Mouse (Mus musculus): ENCODE data around the gene Ptpn1. TPM values are rescaled to one million over a fixed set of nuclear protein-coding genes. Genes with fewer than 3 reads are reported as not detected.

Gene Ptpn1
- polyA plus RNA-seq, 1 experiment from 2014 or later: 56.7 TPM

- no peaks in the 10 kb centered on the region for H3K4me1 ChIP-seq (ENCODE audit: insufficient read depth, low read length)
- H3K27ac ChIP-seq (ENCODE audit: low read length): no peak overlapping the region
- 76% methylated on average over 10 of the region's 10 CpGs for WGBS
- H3K9me3 ChIP-seq (ENCODE audit: low read length): no peaks in the 10 kb centered on the region
- H3K4me2 ChIP-seq (replicated peaks; ENCODE audit: low read depth, low read length): no peak overlapping the region
- ATAC-seq (ENCODE audit: low FRiP score, low TSS enrichment): no peak
- no peak overlapping the region for H3K9ac ChIP-seq (replicated peaks; ENCODE audit: low read length)
- no peaks in the 10 kb centered on the region for H3K27me3 ChIP-seq (ENCODE audit: insufficient read depth, low read length)
- H3K36me3 ChIP-seq (ENCODE audit: insufficient read depth, low read length): peaks cover 42% of the 10 kb centered on the region
- H3K4me3 ChIP-seq (ENCODE audit: low read length): no peak overlapping the region
Measured at GRCm38 (mm10) chr2:167978271-167978670, 46.4 kb downstream of the Ptpn1 start.

- H3K4me3 ChIP-seq (ENCODE audit: low read length): no peak overlapping the region
- H3K9me3 ChIP-seq (ENCODE audit: low read length): no peaks in the 10 kb centered on the region
- peaks cover 20% of the 10 kb centered on the region for H3K36me3 ChIP-seq (ENCODE audit: insufficient read depth, low read length)
- H3K4me2 ChIP-seq (replicated peaks; ENCODE audit: low read depth, low read length): no peak overlapping the region
- 88% methylated on average over 10 of the region's 10 CpGs for WGBS
- no peak for ATAC-seq (ENCODE audit: low FRiP score, low TSS enrichment)
- H3K4me1 ChIP-seq (ENCODE audit: insufficient read depth, low read length): no peaks in the 10 kb centered on the region
- H3K27ac ChIP-seq (ENCODE audit: low read length): no peak overlapping the region
- no peaks in the 10 kb centered on the region for H3K27me3 ChIP-seq (ENCODE audit: insufficient read depth, low read length)
- H3K9ac ChIP-seq (replicated peaks; ENCODE audit: low read length): no peak overlapping the region
Measured at GRCm38 (mm10) chr2:167980391-167980790, 48.5 kb downstream of the Ptpn1 start.

- Histone ChIP-seq H3K27me3 (ENCODE audit: insufficient read depth, low read length) (no peaks in the 10 kb centered on the region), H3K4me2 (replicated peaks; ENCODE audit: low read depth, low read length) (no peak overlapping the region), H3K4me1 (ENCODE audit: insufficient read depth, low read length) (peaks cover 6% of the 10 kb centered on the region), H3K4me3 (ENCODE audit: low read length) (no peak overlapping the region), H3K9me3 (ENCODE audit: low read length) (no peaks in the 10 kb centered on the region), H3K9ac (replicated peaks; ENCODE audit: low read length) (no peak overlapping the region), H3K36me3 (ENCODE audit: insufficient read depth, low read length) (peaks cover 3% of the 10 kb centered on the region; the same call in 1 of the 2 replicates), H3K27ac (ENCODE audit: low read length) (no peak overlapping the region)
- WGBS: 59% methylated on average over 9 of the region's 9 CpGs
- no peak for ATAC-seq (ENCODE audit: low FRiP score, low TSS enrichment)
Measured at GRCm38 (mm10) chr2:167982646-167983045, 50.8 kb downstream of the Ptpn1 start.

- H3K9me3 ChIP-seq (ENCODE audit: low read length): no peaks in the 10 kb centered on the region
- no peak overlapping the region for H3K9ac ChIP-seq (replicated peaks; ENCODE audit: low read length)
- no peak overlapping the region for H3K4me2 ChIP-seq (replicated peaks; ENCODE audit: low read depth, low read length)
- 67% methylated on average over 5 of the region's 5 CpGs for WGBS
- H3K36me3 ChIP-seq (ENCODE audit: insufficient read depth, low read length): no peaks in the 10 kb centered on the region
- H3K27me3 ChIP-seq (ENCODE audit: insufficient read depth, low read length): no peaks in the 10 kb centered on the region
- no peak overlapping the region for H3K27ac ChIP-seq (ENCODE audit: low read length)
- no peak for ATAC-seq (ENCODE audit: low FRiP score, low TSS enrichment)
- peaks cover 11% of the 10 kb centered on the region for H3K4me1 ChIP-seq (ENCODE audit: insufficient read depth, low read length)
- H3K4me3 ChIP-seq (ENCODE audit: low read length): no peak overlapping the region
Measured at GRCm38 (mm10) chr2:167984371-167984770, 52.5 kb downstream of the Ptpn1 start.

- Histone ChIP-seq H3K27me3 (ENCODE audit: insufficient read depth, low read length) (no peaks in the 10 kb centered on the region), H3K4me1 (ENCODE audit: insufficient read depth, low read length) (peaks cover 13% of the 10 kb centered on the region), H3K36me3 (ENCODE audit: insufficient read depth, low read length) (no peaks in the 10 kb centered on the region), H3K4me2 (replicated peaks; ENCODE audit: low read depth, low read length) (no peak overlapping the region), H3K4me3 (ENCODE audit: low read length) (no peak overlapping the region), H3K9ac (replicated peaks; ENCODE audit: low read length) (no peak overlapping the region), H3K27ac (ENCODE audit: low read length) (no peak overlapping the region), H3K9me3 (ENCODE audit: low read length) (no peaks in the 10 kb centered on the region)
- no peak for ATAC-seq (ENCODE audit: low FRiP score, low TSS enrichment)
- WGBS: 42% methylated on average over 3 of the region's 3 CpGs
Measured at GRCm38 (mm10) chr2:167984946-167985345, 53.1 kb downstream of the Ptpn1 start.

GRCm38 (mm10) chr2:167986762-167987161 lies 54.9 kb downstream of the Ptpn1 start:
- no peak for ATAC-seq (ENCODE audit: low FRiP score, low TSS enrichment)
- Histone ChIP-seq H3K9ac (replicated peaks; ENCODE audit: low read length) (no peak overlapping the region), H3K27me3 (ENCODE audit: insufficient read depth, low read length) (no peaks in the 10 kb centered on the region), H3K4me3 (ENCODE audit: low read length) (no peak overlapping the region), H3K4me2 (replicated peaks; ENCODE audit: low read depth, low read length) (no peak overlapping the region), H3K27ac (ENCODE audit: low read length) (no peak overlapping the region), H3K9me3 (ENCODE audit: low read length) (no peaks in the 10 kb centered on the region), H3K36me3 (ENCODE audit: insufficient read depth, low read length) (no peaks in the 10 kb centered on the region), H3K4me1 (ENCODE audit: insufficient read depth, low read length) (peaks cover 13% of the 10 kb centered on the region)
- WGBS: 15% methylated on average over 7 of the region's 7 CpGs

- Histone ChIP-seq H3K36me3 (ENCODE audit: insufficient read depth, low read length) (no peaks in the 10 kb centered on the region), H3K4me3 (ENCODE audit: low read length) (no peak overlapping the region), H3K27ac (ENCODE audit: low read length) (no peak overlapping the region), H3K4me1 (ENCODE audit: insufficient read depth, low read length) (peaks cover 13% of the 10 kb centered on the region), H3K9me3 (ENCODE audit: low read length) (no peaks in the 10 kb centered on the region), H3K4me2 (replicated peaks; ENCODE audit: low read depth, low read length) (no peak overlapping the region), H3K27me3 (ENCODE audit: insufficient read depth, low read length) (no peaks in the 10 kb centered on the region), H3K9ac (replicated peaks; ENCODE audit: low read length) (no peak overlapping the region)
- ATAC-seq (ENCODE audit: low FRiP score, low TSS enrichment): no peak
- 65% methylated on average over 12 of the region's 12 CpGs for WGBS
Measured at GRCm38 (mm10) chr2:167987640-167988039, 55.8 kb downstream of the Ptpn1 start.

- Histone ChIP-seq H3K27ac (ENCODE audit: low read length) (no peak overlapping the region), H3K4me2 (replicated peaks; ENCODE audit: low read depth, low read length) (no peak overlapping the region), H3K9ac (replicated peaks; ENCODE audit: low read length) (no peak overlapping the region), H3K27me3 (ENCODE audit: insufficient read depth, low read length) (no peaks in the 10 kb centered on the region), H3K4me1 (ENCODE audit: insufficient read depth, low read length) (peaks cover 13% of the 10 kb centered on the region), H3K9me3 (ENCODE audit: low read length) (no peaks in the 10 kb centered on the region), H3K36me3 (ENCODE audit: insufficient read depth, low read length) (no peaks in the 10 kb centered on the region), H3K4me3 (ENCODE audit: low read length) (no peak overlapping the region)
- no peak for ATAC-seq (ENCODE audit: low FRiP score, low TSS enrichment)
- 62% methylated on average over 14 of the region's 14 CpGs for WGBS
Measured at GRCm38 (mm10) chr2:167989310-167989709, 57.5 kb downstream of the Ptpn1 start.

GRCm38 (mm10) chr2:167993260-167993659 lies 61.4 kb downstream of the Ptpn1 start:
- ATAC-seq (ENCODE audit: low FRiP score, low TSS enrichment): no peak
- H3K4me3 ChIP-seq (ENCODE audit: low read length): no peak overlapping the region
- H3K36me3 ChIP-seq (ENCODE audit: insufficient read depth, low read length): no peaks in the 10 kb centered on the region
- H3K27me3 ChIP-seq (ENCODE audit: insufficient read depth, low read length): 0 out of 2 replicates have a peak, but pooled peaks cover 2% of the 10 kb centered on the region
- no peaks in the 10 kb centered on the region for H3K9me3 ChIP-seq (ENCODE audit: low read length)
- 59% methylated on average over 13 of the region's 13 CpGs for WGBS
- H3K4me2 ChIP-seq (replicated peaks; ENCODE audit: low read depth, low read length): no peak overlapping the region
- H3K4me1 ChIP-seq (ENCODE audit: insufficient read depth, low read length): peaks cover 8% of the 10 kb centered on the region; the same call in 1 of the 2 replicates
- no peak overlapping the region for H3K27ac ChIP-seq (ENCODE audit: low read length)
- no peak overlapping the region for H3K9ac ChIP-seq (replicated peaks; ENCODE audit: low read length)

GRCm38 (mm10) chr2:167995870-167996635 lies 64.2 kb downstream of the Ptpn1 start:
- no peak overlapping the region for H3K9ac ChIP-seq (replicated peaks; ENCODE audit: low read length)
- 59% methylated on average over 19 of the region's 19 CpGs for WGBS
- no peak for ATAC-seq (ENCODE audit: low FRiP score, low TSS enrichment)
- H3K4me2 ChIP-seq (replicated peaks; ENCODE audit: low read depth, low read length): no peak overlapping the region
- H3K4me3 ChIP-seq (ENCODE audit: low read length): no peak overlapping the region
- 0 out of 2 replicates have a peak, but pooled peaks cover 2% of the 10 kb centered on the region for H3K27me3 ChIP-seq (ENCODE audit: insufficient read depth, low read length)
- peaks cover 5% of the 10 kb centered on the region; the same call in 1 of the 2 replicates for H3K9me3 ChIP-seq (ENCODE audit: low read length)
- no peaks in the 10 kb centered on the region for H3K4me1 ChIP-seq (ENCODE audit: insufficient read depth, low read length)
- H3K27ac ChIP-seq (ENCODE audit: low read length): no peak overlapping the region
- H3K36me3 ChIP-seq (ENCODE audit: insufficient read depth, low read length): no peaks in the 10 kb centered on the region

Measured in kidney, embryonic 16.5 days (tissue).